Mouse (Mus musculus) spleen, adult 2 months (tissue): ENCODE measurements around the gene Tnrc18. TPM values are rescaled to one million over a fixed set of nuclear protein-coding genes. Genes with fewer than 3 reads are reported as not detected.
"Not testable (repeated sequence)": the region's sequence is repeated elsewhere in the genome, so short reads cannot be mapped to it uniquely, and the experiment has no call there.

Experiments
- DNase-seq, 2 experiments: peaks; one replicate each; pipeline versions ENCODE4 v3.0.0 to v3.0.0-alpha.2; 2012 to 2021; ENCODE audit warnings: low spot score in 2 of 2, low read depth in 1 of 2
- H3K27ac ChIP-seq: fragments of 200-500 bp; 2 replicates; pipeline ENCODE4 v1.5.1; 2012; ENCODE audit warnings: low read length, inconsistent platforms; ENCODE audit not compliant: insufficient read depth
- H3K27me3 ChIP-seq: fragments of 200-500 bp; 2 replicates; pipeline ENCODE4 v1.6.1; 2012; ENCODE audit warnings: mild to moderate bottlenecking, moderate library complexity, low read length, inconsistent platforms; ENCODE audit not compliant: control insufficient read depth, insufficient read depth
- H3K36me3 ChIP-seq: fragments of 200-500 bp; 2 replicates; pipeline ENCODE4 v1.6.1; 2012; ENCODE audit warnings: mild to moderate bottlenecking, low read length, inconsistent platforms; ENCODE audit not compliant: control insufficient read depth, insufficient read depth
- H3K4me1 ChIP-seq: fragments of 200-500 bp; 2 replicates; pipeline ENCODE4 v1.6.1; 2011; ENCODE audit warnings: inconsistent platforms; ENCODE audit not compliant: control insufficient read depth, insufficient read depth, insufficient read length
- H3K4me3 ChIP-seq: fragments of 200-500 bp; 2 replicates; pipeline ENCODE4 v1.5.1; 2011; ENCODE audit warnings: mild to moderate bottlenecking, inconsistent platforms; ENCODE audit not compliant: insufficient read depth, insufficient read length; ENCODE audit errors: extremely low read depth
- CTCF ChIP-seq: fragments of 200-500 bp; IDR thresholded peaks from 2 replicates; pipeline ENCODE4 v1.5.1; 2011; ENCODE audit warnings: mild to moderate bottlenecking, inconsistent platforms; ENCODE audit not compliant: insufficient read depth, insufficient read length, insufficient replicate concordance; ENCODE audit errors: extremely low read depth
- POLR2A ChIP-seq: fragments of 200-500 bp; IDR thresholded peaks from 2 replicates; pipeline ENCODE4 v1.6.1; 2011; ENCODE audit warnings: low read depth, low read length, inconsistent platforms
- WGBS: fragments of 180-500 bp; shearing (Covaris S2); methylation state at CpG from one replicate; pipeline ENCODE4 v1.1.7; 2018; 5-methylcytosine and 5-hydroxymethylcytosine counted together
- polyA plus RNA-seq: library from polyadenylated mRNA; depleted of rRNA; stranded (reverse); fragments of >200 nt; gene quantifications from 2 replicates; pipeline ENCODE4 v1.2.3, GENCODE M21; 2012

Gene Tnrc18
- polyA plus RNA-seq, 1 experiment = 37.3 TPM

- no peak for DNase-seq
- Histone ChIP-seq H3K27ac (no peak overlapping the region), H3K4me3 (no peak overlapping the region), H3K4me1 (no peaks in the 10 kb centered on the region), H3K27me3 (no peaks in the 10 kb centered on the region), H3K36me3 (no peaks in the 10 kb centered on the region)
- WGBS = 84% methylated on average over 8 of the region's 8 CpGs
- TF ChIP-seq CTCF = no peak
- TF ChIP-seq POLR2A = no peak
These were observed 24.1 kb upstream of the Tnrc18 start for GRCm38 (mm10) chr5:142841372-142842136.

- H3K4me3 ChIP-seq, H3K27me3 ChIP-seq, H3K4me1 ChIP-seq, DNase-seq, H3K27ac ChIP-seq, H3K36me3 ChIP-seq: not testable (repeated sequence)
- WGBS = 91% methylated on average over 2 of the region's 2 CpGs
These were observed 20.0 kb upstream of the Tnrc18 start for GRCm38 (mm10) chr5:142837427-142837826.

GRCm38 (mm10) chr5:142836891-142837290 lies 19.4 kb upstream of the Tnrc18 start:
- Histone ChIP-seq H3K27me3 (no peaks in the 10 kb centered on the region), H3K36me3 (no peaks in the 10 kb centered on the region), H3K4me3 (no peak overlapping the region), H3K4me1 (no peaks in the 10 kb centered on the region), H3K27ac (no peak overlapping the region)
- no peak for DNase-seq
- WGBS = 96% methylated on average over 6 of the region's 6 CpGs
- TF ChIP-seq POLR2A (no peak), CTCF (no peak)

GRCm38 (mm10) chr5:142833646-142834438 lies 16.4 kb upstream of the Tnrc18 start:
- Histone ChIP-seq H3K4me1 (no peaks in the 10 kb centered on the region), H3K4me3 (no peak overlapping the region), H3K36me3 (no peaks in the 10 kb centered on the region), H3K27ac (no peak overlapping the region), H3K27me3 (no peaks in the 10 kb centered on the region)
- WGBS = 79% methylated on average over 8 of the region's 8 CpGs
- DNase-seq = no peak
- TF ChIP-seq POLR2A = no peak
- TF ChIP-seq CTCF = no peak

DNA sequence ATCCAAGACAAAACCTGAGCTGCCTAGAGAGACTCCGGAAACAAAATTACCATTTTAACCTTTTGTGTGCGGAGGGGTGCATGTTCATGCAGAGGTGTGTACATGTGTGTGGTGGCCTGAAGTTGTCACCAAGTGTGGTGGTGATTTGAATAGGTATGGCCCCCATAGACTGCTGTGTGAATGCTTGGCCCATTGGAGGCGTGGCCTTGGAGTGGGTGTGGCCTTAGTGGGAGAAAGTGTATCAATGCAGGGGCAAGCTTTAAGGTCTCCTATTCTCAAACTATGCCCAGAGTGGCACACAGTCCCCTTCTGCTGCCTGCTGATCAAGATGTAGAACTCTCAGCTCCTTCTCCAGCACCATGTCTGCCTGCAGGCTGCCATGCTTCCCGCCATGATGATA lies 8.7 kb upstream of the Tnrc18 start:
- H3K4me3 ChIP-seq = no peak overlapping the region
- H3K4me1 ChIP-seq = no peaks in the 10 kb centered on the region
- TF ChIP-seq CTCF = no peak
- TF ChIP-seq POLR2A = no peak
- WGBS = 87% methylated on average over 4 of the region's 4 CpGs
- H3K27ac ChIP-seq = no peak overlapping the region
- DNase-seq = no peak
- no peaks in the 10 kb centered on the region for H3K36me3 ChIP-seq
- H3K27me3 ChIP-seq = 0 out of 2 replicates have a peak, but pooled peaks cover 2% of the 10 kb centered on the region

- no peak for DNase-seq
- Histone ChIP-seq H3K4me3 (no peak overlapping the region), H3K27ac (no peak overlapping the region), H3K27me3 (peaks cover 5% of the 10 kb centered on the region; the same call in 1 of the 2 replicates), H3K4me1 (no peaks in the 10 kb centered on the region), H3K36me3 (no peaks in the 10 kb centered on the region)
- WGBS = 94% methylated on average over 5 of the region's 5 CpGs
- TF ChIP-seq CTCF = no peak
- TF ChIP-seq POLR2A = no peak
These were observed 8.2 kb upstream of the Tnrc18 start for GRCm38 (mm10) chr5:142825665-142826064.

DNA sequence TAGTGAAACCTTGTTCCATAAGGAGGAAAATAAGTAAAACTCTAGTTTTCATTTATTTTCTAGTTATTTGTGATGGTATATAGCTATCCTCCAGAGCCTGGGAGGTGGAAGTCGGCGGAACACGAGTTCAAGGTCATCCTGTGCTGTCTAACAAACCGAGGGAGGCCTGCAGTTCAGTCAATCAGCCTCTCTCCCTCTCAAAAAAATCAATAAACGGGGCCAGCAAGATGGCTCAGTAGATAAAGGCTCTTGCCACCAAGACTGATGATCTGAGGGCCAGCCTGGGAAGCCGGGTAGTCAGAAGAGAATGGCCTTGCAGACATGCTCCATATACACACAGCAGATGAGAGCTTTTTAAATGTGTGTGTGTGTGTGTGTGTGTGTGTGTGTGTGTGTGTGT lies 6.6 kb upstream of the Tnrc18 start:
- Histone ChIP-seq H3K4me3 (no peak overlapping the region), H3K36me3 (no peaks in the 10 kb centered on the region), H3K27ac (no peak overlapping the region), H3K4me1 (peaks cover 3% of the 10 kb centered on the region), H3K27me3 (peaks cover 10% of the 10 kb centered on the region; the same call in 1 of the 2 replicates)
- no peak for DNase-seq
- WGBS = 76% methylated on average over 6 of the region's 6 CpGs
- no peak for TF ChIP-seq POLR2A
- TF ChIP-seq CTCF = no peak
